Mouse (Mus musculus): ENCODE data around the gene Mrpl1.

Mrpl1 gene

DNA sequence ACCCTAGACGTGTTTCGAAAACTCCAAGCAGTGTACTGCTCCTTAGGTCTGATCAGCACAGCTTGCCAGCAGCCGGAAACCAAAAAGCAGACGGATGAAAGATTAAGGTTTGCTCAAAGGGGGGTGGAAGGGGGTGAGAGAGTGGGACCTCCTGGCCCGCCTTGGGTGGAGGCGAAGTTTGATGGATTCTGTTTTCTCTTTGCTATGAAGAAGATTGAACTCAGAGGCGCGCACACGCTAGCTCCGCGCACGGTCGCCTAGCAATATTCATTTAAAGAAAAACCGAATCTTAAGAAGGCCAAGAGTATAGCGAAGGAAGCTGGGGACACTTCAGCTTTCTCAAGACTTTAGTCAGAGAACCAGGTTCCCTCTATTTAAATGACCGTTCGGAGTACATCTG is at the start of gene Mrpl1:
TSS of gene Mrpl1 (plus strand) at position 35 of the 400 bp plus-strand sequence.
- DNase-seq (ENCODE audit: low spot score in 2 of 2): peak in 1 of 2 experiments; percentile 19

GRCm38 (mm10) chr5:96160467-96161262 is 48.6 kb upstream of the Mrpl1 start:
- peak in 1 of 2 experiments; percentile 21 for DNase-seq (ENCODE audit: low spot score in 2 of 2)

GRCm38 (mm10) chr5:96161263-96161577 is 48.1 kb upstream of the Mrpl1 start:
- DNase-seq (ENCODE audit: low spot score in 2 of 2): no peak

DNA sequence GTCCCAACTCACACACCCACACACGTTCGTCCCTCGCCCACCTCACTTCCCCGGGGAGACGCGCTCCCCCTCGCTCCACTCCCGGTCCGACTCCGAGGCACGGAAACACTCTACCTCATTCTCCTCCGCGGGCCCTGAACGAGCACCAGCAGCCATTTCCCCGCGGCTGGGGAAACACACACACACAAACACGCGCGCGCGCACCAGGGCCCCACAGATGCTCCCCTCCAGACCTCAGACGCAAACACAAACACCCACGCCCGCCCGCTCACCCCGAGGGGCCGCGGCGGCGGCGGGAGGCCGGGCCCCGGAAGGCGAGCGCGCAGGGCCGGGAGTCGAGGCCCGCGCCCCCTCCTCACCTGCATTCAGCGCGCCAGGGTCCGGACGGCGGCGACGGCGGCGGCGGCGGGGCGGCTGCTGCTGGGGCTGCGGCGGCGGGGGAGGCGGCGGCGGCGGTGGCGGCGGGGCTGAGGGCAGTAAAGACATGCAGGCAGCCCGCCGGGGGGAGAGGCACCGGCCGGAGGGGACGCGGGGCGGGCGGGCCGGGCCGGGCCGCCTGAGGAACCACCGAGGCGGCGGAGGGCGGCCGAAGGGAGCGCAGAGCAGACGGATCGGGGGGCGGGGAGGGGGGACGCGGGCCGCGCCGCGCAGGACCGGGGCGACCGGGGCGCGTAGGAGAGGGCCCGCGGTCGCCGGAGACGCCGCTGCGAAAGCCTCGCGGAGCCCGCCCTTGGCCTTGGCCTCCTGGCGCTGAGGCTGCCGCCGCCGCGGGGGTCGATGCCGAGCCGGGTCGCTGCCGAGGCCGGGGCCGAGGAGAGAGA is 47.5 kb upstream of the Mrpl1 start:
- DNase-seq (ENCODE audit: low spot score in 2 of 2): peak; percentile 43 to 70

DNA sequence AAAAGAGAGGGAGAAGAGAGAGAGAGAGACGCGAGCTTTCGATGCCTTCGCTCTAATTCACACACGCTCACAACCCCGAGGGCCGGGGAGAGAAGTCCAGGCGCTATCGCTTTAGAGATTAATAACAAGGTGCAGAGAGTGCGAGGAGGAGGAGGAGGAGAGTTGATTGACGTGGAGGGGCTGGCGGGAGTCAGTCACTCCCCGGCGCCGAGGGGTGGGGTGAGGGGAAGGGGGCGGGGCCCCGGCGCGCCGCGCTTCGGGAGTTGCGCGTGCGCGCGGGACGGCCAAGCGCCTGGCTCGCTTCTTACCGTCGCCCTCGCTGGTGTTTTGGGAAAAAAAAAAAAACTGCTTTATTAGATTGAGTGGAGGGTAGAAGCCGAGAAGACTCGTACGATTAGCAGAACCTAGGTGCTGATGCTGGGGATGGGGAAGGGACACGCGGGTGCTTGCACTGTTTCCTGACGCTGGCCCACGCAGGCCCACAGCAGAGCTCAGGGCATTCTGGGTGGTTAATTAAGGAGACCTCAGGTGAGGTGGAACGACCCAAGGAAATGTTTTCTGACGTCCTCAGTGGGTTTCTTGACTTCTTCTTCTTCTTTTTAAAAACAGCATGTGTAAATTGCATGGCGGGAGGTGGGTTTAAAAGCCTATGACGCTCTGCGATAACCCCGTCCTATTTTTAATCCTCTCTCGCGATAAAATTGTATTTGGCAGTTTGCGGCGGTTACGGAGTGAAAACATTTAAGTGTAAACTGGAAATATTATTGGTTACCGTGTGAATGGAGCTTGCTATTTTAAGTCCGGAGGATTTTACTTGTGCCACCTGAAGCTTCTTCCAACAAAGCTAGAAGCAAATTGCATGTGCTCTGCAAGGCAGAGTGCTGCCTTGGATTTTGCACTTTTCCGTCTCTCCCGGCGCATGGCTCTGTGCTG is 46.6 kb upstream of the Mrpl1 start:
- peak; percentile 77 to 82 for DNase-seq (ENCODE audit: low spot score in 2 of 2)

DNA sequence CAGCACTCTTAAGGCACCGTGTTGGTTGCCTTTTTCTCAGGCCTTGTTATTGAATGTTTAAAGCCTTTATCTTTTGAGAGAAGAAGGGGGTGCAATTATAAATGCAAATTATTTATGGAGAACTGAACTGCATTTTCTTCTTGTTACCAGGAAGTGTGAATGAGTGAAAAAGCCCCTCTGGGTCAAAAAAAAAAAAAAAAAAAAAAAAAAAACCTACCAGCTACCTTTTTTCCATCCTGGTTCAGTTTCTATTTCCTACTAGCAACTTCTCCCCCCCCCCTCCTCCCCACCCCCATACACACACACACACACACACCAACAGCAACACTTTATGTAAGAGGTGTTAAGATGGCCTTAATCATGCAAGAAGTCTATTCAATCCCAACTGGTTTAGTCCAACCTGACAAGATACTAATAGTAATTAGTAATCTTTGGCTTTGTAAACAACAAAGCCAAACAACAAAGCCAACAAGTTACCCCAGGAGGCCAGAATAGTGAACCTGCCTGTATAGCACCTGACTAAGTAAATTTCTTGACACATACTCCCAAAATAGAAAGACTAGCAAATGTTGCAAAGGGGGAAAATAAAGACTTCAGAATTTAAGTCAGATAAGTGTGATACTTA is 45.8 kb upstream of the Mrpl1 start:
- no peak for DNase-seq (ENCODE audit: low spot score in 2 of 2)

GRCm38 (mm10) chr5:96164021-96164411 is 45.3 kb upstream of the Mrpl1 start, which contains the start of gene Cnot6l:
Cnot6l (minus strand) TSS chr5:96164171.
- DNase-seq (ENCODE audit: low spot score in 2 of 2): no peak

GRCm38 (mm10) chr5:96166761-96167160 is 42.5 kb upstream of the Mrpl1 start:
- DNase-seq (ENCODE audit: low spot score in 2 of 2): no peak

DNA sequence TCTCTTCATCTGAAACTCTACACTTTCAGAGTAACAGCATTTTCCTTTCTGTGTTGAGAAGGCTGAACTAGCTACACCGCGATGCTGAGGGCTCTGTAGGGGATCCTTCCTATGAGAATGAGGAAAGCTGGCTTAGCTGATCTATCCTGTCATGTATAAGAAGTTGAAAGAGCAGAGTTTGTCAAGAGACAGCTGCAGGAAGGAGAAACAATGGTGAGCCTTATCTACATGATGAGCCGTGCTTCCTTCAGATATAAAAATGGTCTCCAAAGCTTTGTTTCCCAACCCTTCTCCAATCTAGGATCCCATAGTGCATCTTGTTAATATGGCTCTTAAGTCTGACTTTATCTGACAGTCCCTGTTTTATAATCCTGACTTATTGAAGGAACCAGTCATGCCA is 38.9 kb upstream of the Mrpl1 start:
- no peak for DNase-seq (ENCODE audit: low spot score in 2 of 2)

DNA sequence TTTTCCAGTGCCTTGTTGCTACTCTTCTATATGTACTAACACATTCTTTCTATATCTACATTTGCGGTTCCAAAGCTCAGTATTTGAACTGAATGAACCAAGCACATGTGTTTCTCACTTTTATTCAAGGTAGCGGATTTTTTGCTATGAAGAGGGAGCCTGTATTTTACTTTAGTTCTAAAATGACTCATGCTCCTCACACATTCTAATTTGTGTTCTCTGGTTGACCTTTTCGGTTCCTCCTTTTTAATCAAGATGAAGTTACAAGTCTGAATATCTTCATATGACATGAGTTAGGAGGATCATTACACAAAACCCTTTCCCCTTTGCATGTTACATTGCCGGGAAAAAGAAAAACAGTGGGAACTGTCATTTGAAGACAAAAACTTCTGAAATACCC is 37.5 kb upstream of the Mrpl1 start:
- no peak for DNase-seq (ENCODE audit: low spot score in 2 of 2)

GRCm38 (mm10) chr5:96176121-96176520 is 33.2 kb upstream of the Mrpl1 start:
- no peak for DNase-seq (ENCODE audit: low spot score in 2 of 2)

DNA sequence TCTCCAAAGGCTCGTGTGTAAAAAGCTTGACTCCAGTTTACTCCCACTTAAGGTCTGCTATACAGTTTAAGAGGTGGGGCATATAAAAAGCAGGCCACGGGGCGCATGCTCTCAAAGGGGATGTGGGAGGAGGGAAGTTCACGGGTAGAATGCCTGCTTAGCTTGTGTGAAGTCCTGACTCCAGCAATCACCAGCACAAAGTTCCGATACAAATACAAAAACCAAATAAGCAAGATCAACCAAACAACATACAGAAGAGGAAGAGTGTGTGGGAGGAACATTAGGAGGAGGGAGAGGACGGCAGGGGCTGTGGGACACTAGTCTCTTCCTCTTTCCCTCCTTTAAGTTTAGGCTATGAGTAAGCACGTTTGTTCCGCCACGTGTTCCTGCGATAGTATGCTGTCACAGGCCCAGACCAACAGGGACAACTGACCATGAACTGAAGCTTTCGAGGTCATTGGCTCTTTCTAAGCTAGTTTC is 32.4 kb upstream of the Mrpl1 start:
- no peak for DNase-seq (ENCODE audit: low spot score in 2 of 2)

DNA sequence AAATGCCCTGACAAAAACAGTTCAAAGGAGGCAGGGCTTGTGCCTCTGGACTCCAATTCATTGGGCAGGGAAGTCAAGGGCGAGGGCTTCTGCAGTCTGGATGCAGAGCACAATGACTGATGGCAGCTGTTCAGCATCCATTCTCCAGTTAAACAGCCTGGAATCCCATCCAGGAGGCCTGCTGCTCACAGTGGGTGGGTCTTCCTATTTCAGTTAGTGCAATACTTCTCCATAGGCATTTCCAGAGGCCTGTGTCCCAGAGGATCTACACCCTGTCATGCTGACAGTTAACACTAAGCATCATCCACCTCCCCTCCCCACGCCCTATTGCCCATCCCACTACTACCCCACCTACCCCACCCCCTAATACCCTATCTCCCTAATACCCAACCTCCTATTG is 26.1 kb upstream of the Mrpl1 start:
- no peak for DNase-seq (ENCODE audit: low spot score in 2 of 2)

DNA sequence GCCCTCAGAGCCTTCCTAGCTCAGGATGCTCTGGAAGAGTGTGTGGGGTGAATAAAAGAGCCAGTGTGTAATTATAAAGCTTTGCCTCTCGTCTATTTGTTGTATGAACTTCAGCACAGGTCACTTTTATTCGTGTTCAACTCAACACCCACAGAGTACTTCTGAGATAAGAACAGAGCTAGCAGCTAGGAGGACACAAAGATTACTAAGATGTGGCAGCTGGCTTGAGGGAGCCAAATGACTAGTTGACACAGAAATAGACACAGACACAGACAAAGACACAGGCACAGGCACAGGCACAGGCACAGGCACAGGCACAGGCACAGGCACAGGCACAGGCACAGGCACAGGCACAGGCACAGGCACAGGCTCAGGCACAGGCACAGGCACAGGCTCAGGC is 25.3 kb upstream of the Mrpl1 start:
- no peak for DNase-seq (ENCODE audit: low spot score in 2 of 2)

GRCm38 (mm10) chr5:96189761-96190160 is 19.5 kb upstream of the Mrpl1 start:
- DNase-seq (ENCODE audit: low spot score in 2 of 2): no peak

DNA sequence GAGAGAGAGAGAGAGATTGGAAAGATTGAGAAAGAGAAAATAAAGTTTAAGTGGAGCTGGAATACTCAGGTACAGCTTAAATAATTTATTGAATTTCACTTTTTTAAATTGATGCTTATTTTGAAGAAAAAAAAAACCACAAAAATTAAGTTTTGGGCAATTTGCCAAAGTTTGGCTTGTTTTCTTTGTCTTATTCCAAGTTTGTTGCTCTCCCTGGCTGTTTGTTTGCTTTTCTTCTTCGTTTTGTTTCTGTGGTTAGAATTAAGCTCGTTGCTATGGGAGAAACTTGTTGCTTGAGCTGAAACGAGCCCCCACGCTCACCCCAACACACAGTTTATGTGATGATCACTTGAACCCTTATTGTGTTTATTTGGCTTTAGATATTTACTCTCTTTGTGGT is 18.0 kb upstream of the Mrpl1 start:
- DNase-seq (ENCODE audit: low spot score in 2 of 2): no peak

DNA sequence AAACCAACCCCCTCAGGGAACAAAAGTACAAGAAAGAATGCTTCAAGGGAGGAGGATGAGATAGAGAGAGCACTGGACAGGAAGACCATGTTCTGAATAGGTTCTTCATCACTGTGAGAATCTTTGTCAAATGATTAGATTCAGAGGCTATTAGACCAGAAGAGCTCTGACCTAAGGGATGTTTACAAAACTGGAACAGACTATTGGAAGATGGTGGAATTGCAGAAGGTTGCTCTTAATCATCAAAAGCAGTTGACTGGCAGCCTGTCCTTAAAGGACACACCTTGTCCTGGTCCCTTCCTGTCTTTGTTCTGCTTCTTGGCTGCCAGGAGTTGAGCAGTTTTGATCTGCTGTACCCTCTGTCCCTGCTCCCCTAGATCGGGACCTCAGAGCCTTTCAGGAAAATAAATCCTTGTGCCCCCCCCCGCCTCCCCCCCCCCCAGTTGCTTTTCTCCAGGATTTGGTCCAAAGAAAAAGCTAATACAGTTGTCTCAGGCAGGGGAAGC is 12.7 kb upstream of the Mrpl1 start:
- DNase-seq (ENCODE audit: low spot score in 2 of 2): no peak

DNA sequence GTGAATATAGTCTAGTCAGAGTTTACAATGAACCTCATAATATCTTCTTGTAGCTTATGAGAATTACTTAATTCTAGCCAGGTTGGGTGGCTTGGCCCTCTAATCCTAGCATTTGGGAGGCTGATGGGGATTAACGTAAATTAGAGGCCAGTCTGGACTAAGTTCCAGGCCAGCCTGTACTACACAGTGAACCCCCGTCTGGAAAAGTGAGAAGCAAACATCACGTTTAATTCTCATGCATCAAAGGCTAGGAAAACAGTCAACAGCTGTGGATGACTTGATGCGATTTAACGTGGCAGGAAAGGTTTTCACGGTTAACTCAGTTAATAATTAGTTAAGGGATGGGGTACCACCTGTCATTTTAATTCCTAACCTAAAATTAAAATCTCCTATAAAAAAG is 11.0 kb upstream of the Mrpl1 start:
- no peak for DNase-seq (ENCODE audit: low spot score in 2 of 2)

DNA sequence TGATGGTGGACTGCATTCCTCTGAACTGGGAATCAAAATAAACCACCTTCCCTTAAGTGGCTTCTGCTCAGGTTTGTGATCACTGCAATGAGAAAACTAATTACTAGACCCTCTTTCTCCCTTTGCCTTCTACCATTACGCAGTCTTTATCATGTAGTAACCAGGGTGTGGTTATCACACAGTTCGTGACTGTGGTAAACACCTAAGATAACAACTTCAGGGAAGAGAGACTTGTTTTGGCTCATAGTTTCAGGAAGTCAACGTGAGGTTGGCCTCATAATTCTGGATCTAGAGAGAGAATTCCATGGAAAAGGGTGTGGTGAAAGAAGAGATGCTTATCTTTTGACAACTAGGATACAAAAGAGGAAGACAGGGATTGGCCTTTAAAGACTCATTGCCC is 9.0 kb upstream of the Mrpl1 start:
- DNase-seq (ENCODE audit: low spot score in 2 of 2): no peak

- DNase-seq (ENCODE audit: low spot score in 2 of 2): no peak
These were observed 7.7 kb upstream of the Mrpl1 start for GRCm38 (mm10) chr5:96201462-96202154.

DNA sequence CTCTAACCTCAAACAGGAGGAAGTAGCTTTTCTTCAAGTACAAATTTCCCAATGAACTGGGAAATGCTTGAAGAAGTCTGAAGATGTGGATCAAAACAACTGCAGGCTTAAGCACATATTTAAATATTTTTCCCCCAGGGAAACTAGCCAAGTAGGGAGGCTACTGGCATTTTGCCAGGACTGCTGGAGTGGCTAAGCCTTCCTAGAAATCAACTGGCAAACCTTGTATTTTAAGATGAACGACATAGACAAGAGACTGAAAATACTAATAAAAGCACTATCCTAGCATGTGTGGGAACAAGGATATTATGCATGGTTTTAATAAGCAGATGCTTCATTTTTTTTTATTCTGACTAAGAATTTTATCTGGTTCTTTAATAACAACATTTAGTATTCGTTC is 2.4 kb upstream of the Mrpl1 start:
- peak in 1 of 2 experiments; percentile 68 for DNase-seq (ENCODE audit: low spot score in 2 of 2)

Measured in urinary bladder, postnatal 4 days (tissue).